Mouse (Mus musculus): ENCODE data around the gene 1700037H04Rik. TPM values are rescaled to one million over a fixed set of nuclear protein-coding genes. Genes with fewer than 3 reads are reported as not detected.

The 1700037H04Rik gene
- 29.2 and 30.8 TPM in 2 replicates for total RNA-seq (2017)

DNA sequence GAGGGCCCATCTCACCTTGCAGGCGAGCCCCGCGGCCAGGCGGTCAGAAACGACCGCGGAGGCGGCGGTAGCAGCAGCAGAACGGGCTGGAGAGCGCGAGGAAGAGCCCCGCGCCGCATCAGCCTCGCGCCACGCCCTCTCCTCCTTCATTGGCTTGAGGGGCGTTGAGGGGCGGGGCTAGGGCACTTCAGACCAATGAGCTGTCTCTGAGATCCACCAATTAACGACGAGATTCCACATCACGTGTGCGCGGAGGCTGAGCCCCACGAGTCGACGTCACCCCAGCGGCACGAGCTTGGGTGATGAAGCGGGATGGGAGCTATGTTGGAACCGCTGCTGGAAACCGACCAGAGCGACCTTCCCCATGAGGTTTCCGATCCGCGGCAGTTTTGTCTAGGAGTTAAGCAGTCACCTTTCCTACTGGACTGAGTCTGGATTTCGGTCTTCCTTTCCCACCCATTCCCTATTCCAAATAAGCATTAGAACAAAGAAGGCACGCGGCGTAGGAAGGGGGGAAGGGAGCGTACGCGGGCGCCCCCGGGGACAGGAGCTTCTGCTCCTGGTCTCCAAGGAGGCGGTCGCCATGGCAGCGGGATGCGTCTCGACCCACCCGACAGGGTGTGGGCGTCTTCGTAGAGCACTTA lies at the start of gene 1700037H04Rik:
1700037H04Rik (minus strand) TSS at position 144 of the 644 bp plus-strand sequence.
- peak; percentile 96 for ATAC-seq (replicated peaks; ENCODE audit: low read depth, poor library complexity, severe bottlenecking)

DNA sequence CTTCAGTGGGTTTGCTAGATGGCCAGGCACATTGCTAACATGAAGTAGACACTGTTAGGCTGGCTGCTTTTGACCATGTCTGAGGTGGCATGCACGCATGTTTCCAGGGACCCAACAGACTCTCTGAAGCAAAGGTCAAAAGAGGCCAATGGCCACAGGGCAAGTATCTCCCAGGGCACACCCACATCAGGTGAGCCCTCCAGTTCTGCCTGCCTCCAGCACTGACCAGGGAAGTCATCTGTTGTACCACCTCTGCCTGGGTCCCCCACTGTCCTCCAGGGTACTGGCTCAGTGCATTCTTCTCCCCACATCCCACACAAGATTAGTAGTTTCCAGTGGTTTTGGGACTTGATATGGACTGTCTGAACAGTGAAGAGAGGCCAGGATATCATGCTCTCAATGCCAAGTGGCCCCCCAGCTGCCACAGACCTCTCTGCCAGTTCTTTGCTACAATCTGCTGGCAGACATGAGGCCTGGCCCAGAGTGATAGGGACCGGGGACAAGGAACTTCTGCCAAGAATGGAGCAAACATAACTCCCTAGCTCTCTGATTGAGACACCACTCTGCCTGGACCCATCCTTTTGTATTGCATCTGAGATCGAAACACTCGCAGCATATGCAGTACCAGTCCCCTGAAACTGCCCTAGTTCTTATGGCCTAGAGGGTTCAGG lies 49.4 kb upstream of the 1700037H04Rik start:
- ATAC-seq (replicated peaks; ENCODE audit: low read depth, poor library complexity, severe bottlenecking): no peak; the same call in 1 of the 2 replicates

DNA sequence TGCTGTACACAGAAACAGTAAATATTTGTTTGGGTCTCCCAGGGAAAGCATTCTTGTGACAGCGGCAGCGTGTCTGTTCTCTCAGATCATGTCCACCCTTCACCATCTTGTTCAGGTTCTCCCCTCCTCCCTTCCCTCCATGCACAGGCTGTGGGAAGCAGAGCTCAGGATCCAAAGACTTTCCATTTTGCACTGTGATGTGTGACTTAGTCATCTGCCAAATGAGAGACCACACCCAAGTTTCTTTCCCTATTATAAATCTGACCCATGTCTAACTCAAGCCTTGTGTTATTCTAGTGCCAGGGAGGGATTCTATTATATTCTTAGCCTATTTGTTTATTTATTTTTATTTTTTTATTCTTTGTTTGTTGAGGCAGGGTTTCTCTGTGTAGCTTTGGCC lies 48.5 kb upstream of the 1700037H04Rik start:
- ATAC-seq (replicated peaks; ENCODE audit: low read depth, poor library complexity, severe bottlenecking): no peak

DNA sequence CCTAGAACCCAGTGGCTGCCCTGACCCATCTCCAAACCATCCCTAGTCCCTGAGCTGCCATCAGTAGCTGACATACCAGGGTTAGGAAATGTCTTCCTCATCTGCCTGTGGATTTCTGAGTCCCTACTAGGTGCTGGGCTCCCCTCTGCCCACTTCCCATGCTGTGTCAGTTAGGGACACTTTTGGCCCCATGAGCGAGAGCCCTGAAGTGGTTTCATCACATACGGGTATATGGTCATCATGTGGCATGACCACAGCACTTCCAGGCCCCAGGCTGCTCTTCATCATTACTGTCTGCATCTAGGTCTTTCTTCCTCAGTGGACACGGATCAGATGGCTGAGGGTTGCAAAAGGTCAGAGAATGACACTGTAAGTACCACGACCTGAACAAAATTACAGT lies 46.9 kb upstream of the 1700037H04Rik start, which contains the start of gene Ap5s1:
Ap5s1 (plus strand) TSS at position 301 of the 400 bp plus-strand sequence.
- ATAC-seq (replicated peaks; ENCODE audit: low read depth, poor library complexity, severe bottlenecking): no peak

DNA sequence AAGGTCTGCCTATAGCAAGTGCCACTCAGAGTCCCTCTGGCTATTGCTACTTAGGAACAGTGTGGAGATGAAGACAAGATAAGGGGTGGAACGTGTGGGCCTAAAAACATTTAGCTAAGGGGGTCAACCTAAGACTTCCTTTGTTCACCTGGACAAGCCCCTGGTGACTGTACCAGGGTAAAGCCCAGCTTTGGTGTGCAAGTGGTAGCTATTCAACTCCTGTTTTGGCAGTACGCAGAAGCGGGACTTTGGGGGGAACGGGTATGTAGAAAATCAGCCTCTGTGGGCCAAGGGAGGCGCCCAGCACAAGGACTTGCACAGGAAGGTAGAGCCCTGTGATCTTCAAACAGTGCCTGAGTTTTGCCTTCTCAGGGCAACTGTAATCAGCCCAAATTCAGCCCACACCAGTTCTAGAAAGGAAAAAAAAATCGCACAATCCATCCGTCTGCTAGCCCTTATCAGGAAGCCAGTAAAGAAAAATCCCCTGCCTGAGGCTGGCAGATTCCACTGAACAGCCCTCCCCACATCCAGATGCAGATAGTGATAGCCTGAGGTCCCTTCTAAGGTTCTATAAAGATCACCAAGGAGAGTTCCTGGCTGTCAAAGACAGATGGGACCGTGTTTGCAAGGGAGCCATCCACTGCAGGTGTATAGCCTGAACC lies 45.8 kb upstream of the 1700037H04Rik start:
- ATAC-seq (replicated peaks; ENCODE audit: low read depth, poor library complexity, severe bottlenecking): peak; percentile 29

DNA sequence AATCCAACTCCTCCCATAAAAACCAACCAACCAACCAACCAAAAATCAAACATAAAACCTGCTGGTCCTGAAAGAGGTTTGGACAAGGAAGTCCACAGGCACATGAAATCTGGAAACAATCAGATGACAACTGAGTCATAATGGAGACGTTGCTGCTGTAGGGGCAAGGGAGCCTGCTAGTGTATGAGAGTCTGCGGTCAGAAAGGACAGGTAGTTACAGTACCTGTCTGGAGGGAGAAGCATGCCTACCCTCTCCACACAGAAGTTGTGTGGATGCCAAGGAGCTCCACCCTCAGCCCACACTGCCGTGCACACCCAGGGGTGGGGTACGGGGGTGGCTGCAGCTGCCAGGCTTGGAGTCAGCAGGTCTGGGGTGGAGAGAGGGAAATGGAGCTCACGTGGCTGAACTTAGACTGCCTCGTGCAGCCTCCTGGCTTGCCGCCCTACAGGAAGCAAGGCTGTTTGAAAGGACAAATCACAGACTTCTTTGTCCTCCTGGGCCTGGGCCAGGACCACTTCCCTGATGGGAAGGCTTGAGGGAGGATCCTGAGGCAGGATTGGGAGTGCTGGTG lies 44.6 kb upstream of the 1700037H04Rik start:
- peak; percentile 36 for ATAC-seq (replicated peaks; ENCODE audit: low read depth, poor library complexity, severe bottlenecking)

DNA sequence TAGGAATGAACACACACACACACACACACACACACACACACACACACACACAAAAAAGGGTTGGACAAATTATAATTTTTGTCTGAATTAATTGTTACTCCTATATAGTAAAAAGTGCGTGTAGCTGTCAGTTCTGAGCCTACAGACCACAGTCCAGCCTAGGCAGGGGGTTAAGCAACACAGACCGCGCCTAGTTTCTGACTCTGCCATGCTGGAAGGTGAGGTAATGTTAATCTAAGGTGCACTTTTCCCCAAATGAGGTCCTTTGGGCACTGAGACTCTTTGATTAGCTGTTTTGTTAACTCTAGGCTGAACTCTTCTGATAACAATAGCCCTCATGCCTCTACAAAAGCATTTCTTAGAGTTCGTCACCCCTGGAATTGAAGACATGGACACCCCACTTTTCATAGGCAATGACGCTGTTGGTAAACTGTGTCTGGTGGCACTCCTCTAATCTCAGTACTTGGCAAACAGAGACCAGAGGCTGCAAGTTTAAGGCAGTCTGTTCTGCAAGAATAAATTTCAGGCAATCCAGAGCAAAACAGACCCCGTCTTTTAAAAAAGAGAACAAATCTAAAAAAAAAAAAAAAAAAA lies 44.0 kb upstream of the 1700037H04Rik start:
- ATAC-seq (replicated peaks; ENCODE audit: low read depth, poor library complexity, severe bottlenecking): no peak

DNA sequence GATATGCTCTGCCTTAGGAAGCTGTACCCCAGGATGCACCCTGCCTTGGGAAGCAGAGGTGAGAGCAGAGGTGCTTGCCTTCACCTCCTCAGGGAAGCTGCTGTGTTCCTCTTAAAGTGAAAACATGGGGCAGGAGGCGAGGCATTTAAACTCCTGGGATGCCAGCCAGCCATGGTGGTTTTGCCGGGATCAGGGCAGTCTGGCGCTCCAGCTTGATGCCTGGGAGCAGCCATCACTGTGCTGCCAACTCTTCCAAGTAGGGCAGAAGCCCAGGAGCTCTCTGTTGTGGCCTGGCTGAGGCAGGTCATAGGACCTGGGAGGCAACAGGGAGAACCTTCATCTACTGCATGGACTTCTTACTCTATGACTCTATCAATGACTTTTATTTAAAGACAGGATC lies 41.4 kb upstream of the 1700037H04Rik start:
- no peak for ATAC-seq (replicated peaks; ENCODE audit: low read depth, poor library complexity, severe bottlenecking)

DNA sequence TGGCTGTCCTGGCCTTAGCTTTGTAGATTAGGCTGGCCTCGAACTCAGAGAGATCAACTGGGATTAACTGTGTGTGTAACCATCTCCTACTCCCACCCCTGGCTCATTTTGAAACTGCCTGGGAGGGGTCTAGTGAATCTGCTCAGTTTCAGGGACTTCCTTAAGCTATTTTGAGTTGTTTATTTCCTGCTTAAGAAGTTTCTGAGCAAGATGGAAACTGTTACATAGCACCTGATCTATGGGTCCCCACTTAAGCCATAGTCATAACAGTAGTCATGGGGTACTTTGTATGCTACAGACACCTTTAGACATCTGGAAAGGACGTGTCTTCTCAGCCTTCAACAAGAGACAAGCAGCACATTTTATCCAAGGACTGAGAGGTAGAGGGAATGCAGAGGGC lies 40.8 kb upstream of the 1700037H04Rik start:
- no peak for ATAC-seq (replicated peaks; ENCODE audit: low read depth, poor library complexity, severe bottlenecking)

DNA sequence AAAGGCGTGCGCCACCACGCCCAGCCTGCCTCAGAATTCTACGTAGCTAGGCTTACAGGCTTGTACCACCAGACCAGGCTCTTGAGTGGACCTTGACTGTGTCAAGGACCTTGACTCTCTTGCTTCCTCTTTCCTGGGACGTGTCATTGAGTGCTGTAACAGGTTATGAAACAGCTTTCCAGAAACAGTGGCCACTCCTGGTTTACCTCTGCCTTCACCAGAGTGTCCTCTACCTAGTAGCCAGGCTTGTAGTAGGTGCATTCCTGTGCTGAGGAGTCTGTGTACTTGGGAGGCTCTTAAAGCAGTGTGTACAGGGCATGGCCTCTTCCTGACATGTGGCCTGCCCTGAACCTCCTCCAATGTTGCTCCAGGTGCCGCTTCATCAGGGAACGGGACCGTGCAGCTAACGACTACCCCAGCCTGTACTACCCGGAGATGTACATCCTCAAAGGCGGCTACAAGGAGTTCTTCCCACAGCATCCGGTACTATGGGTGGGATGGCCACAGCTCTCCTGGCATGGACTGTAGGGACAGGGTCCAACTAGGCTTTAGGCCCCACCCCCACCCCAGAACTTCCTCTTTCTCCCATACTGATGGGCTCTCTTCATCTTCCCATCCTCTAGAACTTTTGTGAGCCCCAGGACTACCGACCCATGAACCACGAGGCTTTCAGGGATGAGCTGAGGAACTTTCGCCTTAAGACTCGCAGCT lies 36.9 kb upstream of the 1700037H04Rik start:
- ATAC-seq (replicated peaks; ENCODE audit: low read depth, poor library complexity, severe bottlenecking): peak; percentile 63

DNA sequence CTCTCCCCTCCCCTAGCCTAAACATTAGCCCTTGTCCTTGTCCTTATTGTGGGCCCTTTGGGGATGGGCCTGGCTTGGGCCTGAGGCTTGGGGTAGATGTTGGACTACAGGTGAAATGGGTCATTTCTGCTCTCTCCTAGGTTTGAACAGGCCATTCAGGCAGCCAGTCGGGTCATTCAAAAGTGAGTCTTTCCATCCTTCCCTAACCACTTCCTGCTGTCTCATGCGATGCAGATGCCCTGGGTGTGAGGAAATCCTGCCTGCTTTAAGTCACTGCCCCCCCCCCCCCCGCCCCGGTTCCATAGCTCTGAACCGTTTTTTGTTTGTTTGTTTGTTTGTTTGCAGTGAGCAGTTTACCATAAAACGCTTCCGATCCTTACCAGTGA lies 31.1 kb upstream of the 1700037H04Rik start:
- no peak for ATAC-seq (replicated peaks; ENCODE audit: low read depth, poor library complexity, severe bottlenecking)

DNA sequence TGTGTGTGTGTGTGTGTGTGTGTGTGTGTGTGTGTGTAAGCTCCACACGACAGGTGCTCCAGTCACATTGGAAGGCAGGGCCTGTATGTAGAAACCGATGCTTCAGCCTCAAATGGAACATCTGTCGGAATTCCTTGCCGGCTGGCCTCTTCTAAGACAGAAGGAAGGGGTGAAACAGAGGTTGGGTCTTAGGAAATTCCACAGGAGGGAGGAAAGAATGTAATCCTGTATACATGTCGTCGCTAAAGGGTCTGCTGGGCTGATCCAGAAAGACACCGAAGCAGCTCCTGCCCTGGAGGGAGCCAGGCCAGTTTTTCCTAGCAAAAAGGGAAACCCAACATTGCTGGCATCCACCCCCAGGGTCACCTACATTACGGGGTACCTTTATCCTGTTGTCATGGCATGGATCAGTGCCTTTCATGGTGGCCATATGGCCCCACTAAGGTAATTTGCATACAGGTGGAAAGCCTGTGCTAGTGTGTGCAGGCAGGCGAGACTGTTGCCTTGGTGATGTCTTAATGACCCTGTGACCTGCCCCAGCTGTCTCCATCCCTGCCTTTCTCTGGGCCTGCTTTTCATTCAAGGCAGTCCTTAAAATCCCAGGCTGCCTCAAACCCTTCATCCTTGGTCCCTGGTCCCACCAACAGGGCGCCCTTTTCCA lies 30.6 kb upstream of the 1700037H04Rik start:
- no peak for ATAC-seq (replicated peaks; ENCODE audit: low read depth, poor library complexity, severe bottlenecking)

DNA sequence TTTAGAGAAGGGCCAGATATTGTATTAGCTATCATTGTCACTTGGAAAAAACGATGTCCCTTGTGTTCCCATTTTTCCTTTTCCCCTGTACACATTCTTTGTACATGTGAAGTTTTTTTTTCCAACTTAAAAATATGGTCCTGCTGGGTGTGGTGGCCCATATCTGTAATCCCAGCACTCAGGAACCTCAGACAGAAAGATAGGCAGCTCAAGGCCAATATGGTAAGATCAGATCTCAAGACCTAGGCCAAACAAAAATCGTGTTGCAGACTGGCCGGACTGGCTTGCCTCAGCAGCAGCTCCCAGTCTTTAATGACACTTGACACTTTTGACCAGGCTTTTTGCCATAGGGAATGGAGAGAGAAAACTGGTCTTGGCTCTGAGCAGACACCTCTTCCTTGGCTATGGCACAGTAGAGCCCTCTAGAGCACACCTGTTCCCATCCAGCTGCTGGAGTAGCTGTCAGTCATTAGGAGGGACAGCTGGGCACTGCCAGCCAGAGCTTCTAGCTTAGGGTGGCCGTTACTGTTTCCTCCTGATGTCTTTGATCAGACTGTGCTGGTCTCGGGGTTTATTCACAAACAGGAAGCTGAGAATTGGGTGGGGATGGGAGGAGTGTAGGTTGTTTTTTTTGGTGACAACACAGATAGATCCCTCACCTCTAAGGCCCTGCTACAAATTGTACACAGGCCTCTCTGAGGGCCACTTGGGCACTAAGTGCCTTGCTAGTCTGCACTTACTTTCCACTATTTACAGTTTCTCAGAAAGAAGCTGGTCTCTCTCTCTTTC lies 29.8 kb upstream of the 1700037H04Rik start:
- ATAC-seq (replicated peaks; ENCODE audit: low read depth, poor library complexity, severe bottlenecking): no peak

DNA sequence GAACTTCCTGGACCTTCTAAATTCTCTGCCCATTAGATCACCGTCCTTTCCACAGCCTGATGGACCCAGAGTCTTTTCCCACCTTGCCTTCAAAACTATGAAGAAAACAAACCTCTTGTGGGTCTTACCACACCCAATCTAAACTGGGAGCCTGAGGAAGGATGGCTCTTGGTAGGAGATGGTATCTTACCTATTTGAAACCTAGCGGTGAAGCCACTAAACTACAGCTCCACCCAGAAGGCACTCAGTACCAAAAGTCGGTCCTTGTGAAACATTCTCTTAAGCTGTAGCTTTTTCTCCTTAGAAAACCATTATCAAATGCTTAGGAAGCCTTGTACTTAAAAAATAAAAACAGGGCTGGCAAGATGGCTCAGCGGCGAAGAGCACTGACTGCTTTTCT lies 28.4 kb upstream of the 1700037H04Rik start:
- ATAC-seq (replicated peaks; ENCODE audit: low read depth, poor library complexity, severe bottlenecking): no peak

DNA sequence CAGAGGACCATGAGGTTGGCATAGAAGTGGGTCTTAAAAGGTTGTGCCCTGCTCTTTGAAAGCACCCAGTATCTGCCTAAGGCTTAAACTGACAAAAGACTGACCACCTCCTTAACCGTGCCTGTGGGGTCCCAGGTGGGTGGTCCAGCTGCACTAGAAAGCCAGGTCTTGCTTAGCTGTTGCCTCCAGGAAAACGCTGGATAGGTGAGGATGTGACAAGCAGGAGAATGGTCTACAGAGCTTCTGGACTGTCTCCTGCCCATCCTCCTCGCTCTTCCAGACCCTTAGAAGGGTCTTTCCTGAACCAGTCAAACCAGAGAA lies 27.7 kb upstream of the 1700037H04Rik start:
- ATAC-seq (replicated peaks; ENCODE audit: low read depth, poor library complexity, severe bottlenecking): no peak

DNA sequence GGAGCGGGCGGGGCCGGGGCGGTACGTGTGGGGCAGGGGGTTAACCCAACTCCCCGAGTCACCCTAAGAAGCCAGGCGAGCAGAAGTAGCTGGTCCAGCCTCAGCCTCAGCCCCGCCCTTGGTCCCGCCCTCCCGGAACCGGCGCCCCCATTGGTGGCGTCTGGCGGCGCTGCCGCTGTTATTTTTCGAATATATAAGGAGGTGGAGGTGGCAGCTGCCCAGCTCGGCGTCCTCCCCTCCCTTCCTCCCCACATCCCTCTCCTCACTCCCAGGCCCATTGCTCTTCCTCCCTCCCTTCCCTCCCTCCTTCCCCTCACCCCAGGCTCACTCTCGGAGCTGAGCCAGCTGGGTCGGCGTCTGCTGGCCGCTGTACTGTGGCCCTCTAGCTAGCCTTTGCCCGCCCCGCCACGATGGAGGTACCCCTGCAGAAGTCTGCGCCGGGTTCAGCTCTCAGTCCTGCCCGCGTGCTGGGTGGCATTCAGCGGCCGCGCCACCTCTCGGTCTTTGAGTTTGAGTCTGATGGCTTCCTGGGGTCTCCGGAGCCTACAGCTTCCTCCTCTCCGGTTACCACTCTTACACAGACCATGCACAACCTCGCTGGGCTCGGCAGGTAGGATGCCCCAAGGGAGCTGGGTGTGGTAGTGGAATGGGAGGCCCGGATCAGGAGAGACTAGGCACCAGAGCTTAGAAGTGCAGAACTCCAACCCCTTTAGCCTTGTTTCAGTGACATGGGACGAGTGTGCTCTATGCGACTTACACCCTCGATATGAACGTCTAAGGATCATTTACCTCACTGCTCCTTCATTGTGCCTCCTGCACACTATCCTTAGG lies 27.1 kb upstream of the 1700037H04Rik start, which contains the start of the genes Cdc25b and Spef1:
Cdc25b (plus strand) TSS at position 179 of the 831 bp plus-strand sequence.
Spef1 (minus strand) TSS at position 512 of the 831 bp plus-strand sequence.
- ATAC-seq (replicated peaks; ENCODE audit: low read depth, poor library complexity, severe bottlenecking): peak; percentile 88

DNA sequence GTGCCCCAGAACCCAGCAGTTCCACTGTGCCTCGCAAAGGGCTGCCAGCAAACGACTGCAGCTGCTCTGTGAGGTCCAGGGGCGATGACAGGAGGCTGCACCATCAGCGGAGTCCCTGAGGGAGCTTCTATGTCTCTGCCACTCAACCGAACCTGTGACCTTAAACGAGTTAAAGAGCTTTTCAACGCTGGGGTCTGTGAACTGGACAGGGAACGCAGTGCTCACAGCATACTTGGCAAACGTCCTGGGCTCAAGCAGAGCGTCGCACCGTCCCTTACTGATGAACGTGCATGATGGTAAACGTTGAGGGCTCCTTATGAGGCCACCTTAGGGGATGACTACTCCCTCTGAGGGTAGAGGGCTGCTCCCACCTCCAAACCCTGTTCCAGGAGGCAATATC lies 26.5 kb upstream of the 1700037H04Rik start:
- ATAC-seq (replicated peaks; ENCODE audit: low read depth, poor library complexity, severe bottlenecking): no peak

Measured in common myeloid progenitor, adult 5-6 weeks (primary cell).